Mouse (Mus musculus): ENCODE measurements around the gene Mapk1. TPM values are rescaled to one million over a fixed set of nuclear protein-coding genes. Genes with fewer than 3 reads are reported as not detected.

Gene Mapk1
- polyA plus RNA-seq, 1 experiment from 2014 or later: 233 TPM

GRCm38 (mm10) chr16:17067552-17067951 lies 84.4 kb downstream of the Mapk1 start:
- no peaks in the 10 kb centered on the region for H3K27me3 ChIP-seq (ENCODE audit: control insufficient read depth, insufficient read depth, low read length)
- no peak overlapping the region for H3K4me2 ChIP-seq (ENCODE audit: low read depth, low read length)
- peaks cover 5% of the 10 kb centered on the region for H3K4me1 ChIP-seq (ENCODE audit: control insufficient read depth, insufficient read depth, low read length)
- no peak for ATAC-seq (ENCODE audit: low read depth)
- H3K9ac ChIP-seq (replicated peaks; ENCODE audit: low read depth, low read length): no peak overlapping the region
- no peaks in the 10 kb centered on the region for H3K36me3 ChIP-seq (ENCODE audit: control insufficient read depth, insufficient read depth, low read length)
- H3K9me3 ChIP-seq (ENCODE audit: control insufficient read depth, low read length): no peaks in the 10 kb centered on the region
- no peak overlapping the region for H3K27ac ChIP-seq (ENCODE audit: low read depth, low read length)
- WGBS: 87% methylated on average over 2 of the region's 2 CpGs
- H3K4me3 ChIP-seq (ENCODE audit: low read depth, low read length): no peak overlapping the region

GRCm38 (mm10) chr16:17069511-17070443 lies 86.6 kb downstream of the Mapk1 start, which contains the start of gene Ypel1:
Gene Ypel1, plus strand, starts transcription at chr16:17069696.
- WGBS: under 1% methylated on average over 76 of the region's 76 CpGs
- peak within 1 kb of the TSS; percentile 90 for H3K27ac ChIP-seq (ENCODE audit: low read depth, low read length)
- peaks cover under 1% of the 10 kb centered on the region for H3K36me3 ChIP-seq (ENCODE audit: control insufficient read depth, insufficient read depth, low read length)
- peaks cover 5% of the 10 kb centered on the region for H3K4me1 ChIP-seq (ENCODE audit: control insufficient read depth, insufficient read depth, low read length)
- H3K9ac ChIP-seq (replicated peaks; ENCODE audit: low read depth, low read length): peak within 1 kb of the TSS; percentile 85
- no peaks in the 10 kb centered on the region for H3K27me3 ChIP-seq (ENCODE audit: control insufficient read depth, insufficient read depth, low read length)
- no peaks in the 10 kb centered on the region for H3K9me3 ChIP-seq (ENCODE audit: control insufficient read depth, low read length)
- ATAC-seq (ENCODE audit: low read depth): peak; percentile 96
- H3K4me3 ChIP-seq (ENCODE audit: low read depth, low read length): peak within 1 kb of the TSS; percentile 84
- peak within 1 kb of the TSS; percentile 71 for H3K4me2 ChIP-seq (ENCODE audit: low read depth, low read length)

GRCm38 (mm10) chr16:17070716-17071115 lies 87.5 kb downstream of the Mapk1 start:
- peaks cover 5% of the 10 kb centered on the region for H3K36me3 ChIP-seq (ENCODE audit: control insufficient read depth, insufficient read depth, low read length)
- H3K27me3 ChIP-seq (ENCODE audit: control insufficient read depth, insufficient read depth, low read length): no peaks in the 10 kb centered on the region
- H3K4me2 ChIP-seq (ENCODE audit: low read depth, low read length): peak overlapping the region; percentile 71
- peak overlapping the region; percentile 84 for H3K4me3 ChIP-seq (ENCODE audit: low read depth, low read length)
- 49% methylated on average over 6 of the region's 6 CpGs for WGBS
- ATAC-seq (ENCODE audit: low read depth): no peak
- H3K9ac ChIP-seq (replicated peaks; ENCODE audit: low read depth, low read length): 0 out of 2 replicates have a peak overlapping the region, but pooled peaks have one; percentile 8
- H3K9me3 ChIP-seq (ENCODE audit: control insufficient read depth, low read length): no peaks in the 10 kb centered on the region
- peaks cover 5% of the 10 kb centered on the region for H3K4me1 ChIP-seq (ENCODE audit: control insufficient read depth, insufficient read depth, low read length)
- H3K27ac ChIP-seq (ENCODE audit: low read depth, low read length): no peak overlapping the region

- peaks cover 5% of the 10 kb centered on the region for H3K36me3 ChIP-seq (ENCODE audit: control insufficient read depth, insufficient read depth, low read length)
- H3K9ac ChIP-seq (replicated peaks; ENCODE audit: low read depth, low read length): no peak overlapping the region
- H3K4me2 ChIP-seq (ENCODE audit: low read depth, low read length): no peak overlapping the region
- no peaks in the 10 kb centered on the region for H3K9me3 ChIP-seq (ENCODE audit: control insufficient read depth, low read length)
- 96% methylated on average over 7 of the region's 7 CpGs for WGBS
- no peak overlapping the region for H3K4me3 ChIP-seq (ENCODE audit: low read depth, low read length)
- no peaks in the 10 kb centered on the region for H3K27me3 ChIP-seq (ENCODE audit: control insufficient read depth, insufficient read depth, low read length)
- H3K27ac ChIP-seq (ENCODE audit: low read depth, low read length): no peak overlapping the region
- peaks cover 5% of the 10 kb centered on the region for H3K4me1 ChIP-seq (ENCODE audit: control insufficient read depth, insufficient read depth, low read length)
- no peak for ATAC-seq (ENCODE audit: low read depth)
Observed at GRCm38 (mm10) chr16:17073000-17073399, 89.8 kb downstream of the Mapk1 start.

- Histone ChIP-seq H3K4me1 (ENCODE audit: control insufficient read depth, insufficient read depth, low read length) (0 out of 2 replicates have a peak, but pooled peaks cover under 1% of the 10 kb centered on the region), H3K4me3 (ENCODE audit: low read depth, low read length) (no peak overlapping the region), H3K9me3 (ENCODE audit: control insufficient read depth, low read length) (no peaks in the 10 kb centered on the region), H3K4me2 (ENCODE audit: low read depth, low read length) (no peak overlapping the region), H3K27ac (ENCODE audit: low read depth, low read length) (no peak overlapping the region), H3K27me3 (ENCODE audit: control insufficient read depth, insufficient read depth, low read length) (no peaks in the 10 kb centered on the region), H3K9ac (replicated peaks; ENCODE audit: low read depth, low read length) (no peak overlapping the region), H3K36me3 (ENCODE audit: control insufficient read depth, insufficient read depth, low read length) (peaks cover 12% of the 10 kb centered on the region)
- ATAC-seq (ENCODE audit: low read depth): no peak
- WGBS: 95% methylated on average over 2 of the region's 2 CpGs
Observed at GRCm38 (mm10) chr16:17076301-17076700, 93.1 kb downstream of the Mapk1 start.

GRCm38 (mm10) chr16:17076869-17077268 lies 93.7 kb downstream of the Mapk1 start:
- Histone ChIP-seq H3K36me3 (ENCODE audit: control insufficient read depth, insufficient read depth, low read length) (peaks cover 13% of the 10 kb centered on the region), H3K4me1 (ENCODE audit: control insufficient read depth, insufficient read depth, low read length) (no peaks in the 10 kb centered on the region), H3K27me3 (ENCODE audit: control insufficient read depth, insufficient read depth, low read length) (no peaks in the 10 kb centered on the region), H3K9me3 (ENCODE audit: control insufficient read depth, low read length) (no peaks in the 10 kb centered on the region), H3K4me3 (ENCODE audit: low read depth, low read length) (no peak overlapping the region), H3K9ac (replicated peaks; ENCODE audit: low read depth, low read length) (no peak overlapping the region), H3K4me2 (ENCODE audit: low read depth, low read length) (no peak overlapping the region), H3K27ac (ENCODE audit: low read depth, low read length) (no peak overlapping the region)
- ATAC-seq (ENCODE audit: low read depth): no peak

GRCm38 (mm10) chr16:17078101-17078500 lies 94.9 kb downstream of the Mapk1 start:
- Histone ChIP-seq H3K9me3 (ENCODE audit: control insufficient read depth, low read length) (no peaks in the 10 kb centered on the region), H3K27me3 (ENCODE audit: control insufficient read depth, insufficient read depth, low read length) (no peaks in the 10 kb centered on the region), H3K36me3 (ENCODE audit: control insufficient read depth, insufficient read depth, low read length) (peaks cover 24% of the 10 kb centered on the region), H3K4me2 (ENCODE audit: low read depth, low read length) (no peak overlapping the region), H3K4me3 (ENCODE audit: low read depth, low read length) (no peak overlapping the region), H3K9ac (replicated peaks; ENCODE audit: low read depth, low read length) (no peak overlapping the region), H3K4me1 (ENCODE audit: control insufficient read depth, insufficient read depth, low read length) (no peaks in the 10 kb centered on the region), H3K27ac (ENCODE audit: low read depth, low read length) (no peak overlapping the region)
- WGBS: 76% methylated on average over 7 of the region's 7 CpGs
- no peak for ATAC-seq (ENCODE audit: low read depth)

- no peaks in the 10 kb centered on the region for H3K27me3 ChIP-seq (ENCODE audit: control insufficient read depth, insufficient read depth, low read length)
- no peak overlapping the region for H3K27ac ChIP-seq (ENCODE audit: low read depth, low read length)
- ATAC-seq (ENCODE audit: low read depth): no peak
- H3K4me1 ChIP-seq (ENCODE audit: control insufficient read depth, insufficient read depth, low read length): no peaks in the 10 kb centered on the region
- no peaks in the 10 kb centered on the region for H3K9me3 ChIP-seq (ENCODE audit: control insufficient read depth, low read length)
- H3K4me2 ChIP-seq (ENCODE audit: low read depth, low read length): no peak overlapping the region
- H3K9ac ChIP-seq (replicated peaks; ENCODE audit: low read depth, low read length): no peak overlapping the region
- WGBS: 91% methylated on average over 6 of the region's 6 CpGs
- no peak overlapping the region for H3K4me3 ChIP-seq (ENCODE audit: low read depth, low read length)
- H3K36me3 ChIP-seq (ENCODE audit: control insufficient read depth, insufficient read depth, low read length): peaks cover 56% of the 10 kb centered on the region
Observed at GRCm38 (mm10) chr16:17082121-17082792, 99.1 kb downstream of the Mapk1 start.

- Histone ChIP-seq H3K27ac (ENCODE audit: low read depth, low read length) (no peak overlapping the region), H3K27me3 (ENCODE audit: control insufficient read depth, insufficient read depth, low read length) (no peaks in the 10 kb centered on the region), H3K4me3 (ENCODE audit: low read depth, low read length) (no peak overlapping the region), H3K4me1 (ENCODE audit: control insufficient read depth, insufficient read depth, low read length) (no peaks in the 10 kb centered on the region), H3K4me2 (ENCODE audit: low read depth, low read length) (no peak overlapping the region), H3K9ac (replicated peaks; ENCODE audit: low read depth, low read length) (no peak overlapping the region), H3K9me3 (ENCODE audit: control insufficient read depth, low read length) (no peaks in the 10 kb centered on the region), H3K36me3 (ENCODE audit: control insufficient read depth, insufficient read depth, low read length) (peaks cover 80% of the 10 kb centered on the region)
- 94% methylated on average over 4 of the region's 4 CpGs for WGBS
- no peak for ATAC-seq (ENCODE audit: low read depth)
Observed at GRCm38 (mm10) chr16:17085636-17086035, 102.5 kb downstream of the Mapk1 start.

Data from neural tube, embryonic 14.5 days (tissue).